Mouse (Mus musculus): ENCODE results near the gene Psrc1.
A peak's percentile ranks its signal among the peaks of the same experiment; 100 is the strongest.

Gene Psrc1

DNA sequence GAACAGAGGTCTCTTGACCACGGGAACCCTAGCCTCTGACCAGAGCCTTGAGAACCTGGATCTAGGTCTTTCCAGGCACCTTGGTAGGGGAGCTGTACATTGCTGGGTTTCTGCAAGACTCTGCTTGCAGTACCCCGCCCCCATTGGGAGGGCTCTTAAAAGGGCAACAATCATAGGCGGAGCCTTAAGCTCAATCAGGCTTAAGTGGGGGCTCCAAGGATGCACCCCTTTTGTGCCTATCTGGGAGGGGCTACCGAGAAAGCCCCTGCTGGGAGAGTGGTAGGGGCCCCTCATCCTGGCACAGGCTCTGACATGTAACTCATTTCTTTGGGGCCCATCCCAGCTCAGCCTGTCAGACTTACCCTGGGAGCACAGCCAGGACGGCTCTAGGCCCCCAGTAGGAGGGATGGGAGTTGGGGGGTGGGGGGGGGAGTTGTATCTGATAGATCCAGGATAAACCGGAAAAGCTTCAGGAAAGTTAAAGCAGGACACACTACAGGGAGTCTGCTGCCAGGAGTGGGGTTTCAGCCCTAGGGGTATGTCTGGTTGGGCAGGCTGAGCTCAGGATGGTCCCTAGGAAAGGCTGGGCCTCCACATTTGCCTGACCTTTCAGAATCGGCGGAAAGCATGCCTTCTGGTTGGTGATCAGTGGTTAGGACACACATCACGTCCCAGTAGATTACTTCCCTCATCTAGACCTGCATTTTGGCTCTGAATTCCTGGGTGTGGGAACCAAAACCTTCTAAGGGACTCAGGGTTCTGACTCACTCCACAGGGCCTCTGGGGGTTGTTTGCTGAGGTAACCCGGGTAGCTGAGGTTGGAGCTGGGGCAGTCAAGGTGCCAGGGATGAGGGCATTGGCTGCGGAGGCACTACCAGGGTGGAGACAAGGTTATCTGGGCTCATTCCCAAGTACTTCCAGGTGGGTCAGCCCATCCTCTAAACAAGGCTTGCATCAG, 40.5 kb downstream of the Psrc1 start:
- DNase-seq (ENCODE audit: low read depth) = peak; percentile 31

DNA sequence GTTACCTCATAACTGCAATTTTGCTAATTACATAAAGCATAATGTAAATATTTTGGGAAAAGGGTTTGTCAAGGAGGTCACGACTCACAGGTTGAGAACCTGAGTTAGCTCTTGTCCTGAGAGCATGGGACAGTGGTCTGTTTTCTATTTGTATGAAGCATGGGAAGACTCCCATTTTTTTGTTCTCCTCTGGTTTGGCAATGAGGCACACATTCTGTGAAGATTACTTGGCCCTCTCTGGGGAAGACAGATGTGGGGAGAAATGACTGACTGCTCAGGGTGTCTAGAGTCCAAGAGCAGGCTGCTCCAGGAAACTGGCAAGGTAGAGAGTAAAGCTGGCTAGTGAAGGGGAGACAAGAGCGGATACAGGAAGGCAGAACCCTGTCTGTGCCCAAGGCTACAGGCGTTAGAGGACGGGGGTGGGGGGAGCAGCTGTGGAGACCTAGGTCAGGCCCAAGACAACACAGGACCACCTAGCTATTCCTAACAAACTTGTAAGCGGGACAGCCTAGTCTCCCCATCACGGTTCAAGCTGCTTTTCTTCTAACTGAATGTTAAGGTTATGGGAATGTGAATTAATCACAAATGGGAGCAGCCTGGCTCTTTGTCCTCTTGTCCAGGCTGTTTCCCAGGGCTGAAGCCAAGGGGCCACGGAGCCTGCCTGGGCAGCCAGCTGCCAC, 41.4 kb downstream of the Psrc1 start:
- no peak for DNase-seq (ENCODE audit: low read depth)

- DNase-seq (ENCODE audit: low read depth) = no peak
Measured at GRCm38 (mm10) chr3:108425624-108426018, 42.0 kb downstream of the Psrc1 start.

DNA sequence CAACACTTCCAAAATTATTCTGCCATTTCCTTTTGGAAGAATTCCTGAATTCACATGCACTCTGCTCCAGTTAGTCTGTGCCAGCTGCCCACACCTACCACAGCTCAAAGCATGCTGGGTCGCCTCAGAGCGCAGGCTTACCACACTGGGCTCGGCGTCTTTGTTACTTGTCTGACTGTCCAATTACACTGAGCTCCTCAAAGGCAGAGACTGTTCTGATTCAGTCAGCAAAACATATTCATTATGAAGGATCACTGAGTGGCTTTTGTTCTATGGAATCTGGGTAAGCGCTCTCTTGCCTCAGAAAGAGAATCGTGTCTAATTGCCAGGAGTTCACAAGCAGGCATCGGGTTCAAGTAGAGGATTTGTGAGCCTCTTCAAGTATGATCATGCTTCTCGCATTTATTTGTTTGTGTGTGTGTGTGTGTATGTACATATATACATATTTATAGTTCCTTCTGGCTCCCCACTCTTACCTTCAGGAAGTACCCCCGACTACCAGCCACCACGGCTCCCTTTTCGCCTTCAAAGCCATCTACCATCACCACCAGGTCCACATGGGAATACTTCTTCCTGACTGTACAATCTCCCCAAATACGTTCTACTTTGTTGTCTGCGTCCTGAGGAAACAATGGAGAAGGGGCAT, 49.0 kb downstream of the Psrc1 start:
- no peak for DNase-seq (ENCODE audit: low read depth)

DNA sequence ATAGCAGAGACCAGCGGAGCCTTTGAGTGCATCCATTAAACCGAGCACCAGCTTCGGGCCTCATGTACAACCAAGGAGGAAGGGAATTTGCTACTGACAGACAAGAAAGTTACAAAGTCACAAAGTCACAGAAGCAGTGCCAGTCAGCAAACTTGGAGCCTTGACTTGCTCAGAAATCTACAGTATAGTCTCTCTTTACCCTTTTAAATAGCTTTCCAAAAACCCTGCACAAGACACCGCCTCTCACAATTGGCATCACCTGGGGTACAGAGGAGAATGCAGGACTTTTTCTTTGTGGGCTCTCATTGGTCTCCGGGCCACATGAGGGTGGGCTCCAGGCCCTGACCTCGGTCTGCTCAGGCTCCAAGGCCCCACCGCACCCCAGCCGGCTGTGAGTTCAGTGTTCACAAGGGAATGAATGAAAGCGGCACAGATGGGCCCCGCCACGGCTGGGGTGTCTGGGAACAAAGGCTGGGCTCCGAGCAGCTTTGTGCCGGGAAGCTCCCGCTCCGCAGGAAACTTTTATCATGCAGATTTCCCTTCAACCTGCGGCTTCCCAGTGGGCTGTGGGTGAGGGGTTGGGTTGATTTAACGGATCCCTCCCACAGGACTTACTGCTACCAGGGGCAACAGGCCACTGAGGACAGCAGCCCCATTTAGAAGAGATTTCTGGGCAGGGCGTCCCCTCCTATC, 49.7 kb downstream of the Psrc1 start:
- DNase-seq (ENCODE audit: low read depth) = no peak

DNA sequence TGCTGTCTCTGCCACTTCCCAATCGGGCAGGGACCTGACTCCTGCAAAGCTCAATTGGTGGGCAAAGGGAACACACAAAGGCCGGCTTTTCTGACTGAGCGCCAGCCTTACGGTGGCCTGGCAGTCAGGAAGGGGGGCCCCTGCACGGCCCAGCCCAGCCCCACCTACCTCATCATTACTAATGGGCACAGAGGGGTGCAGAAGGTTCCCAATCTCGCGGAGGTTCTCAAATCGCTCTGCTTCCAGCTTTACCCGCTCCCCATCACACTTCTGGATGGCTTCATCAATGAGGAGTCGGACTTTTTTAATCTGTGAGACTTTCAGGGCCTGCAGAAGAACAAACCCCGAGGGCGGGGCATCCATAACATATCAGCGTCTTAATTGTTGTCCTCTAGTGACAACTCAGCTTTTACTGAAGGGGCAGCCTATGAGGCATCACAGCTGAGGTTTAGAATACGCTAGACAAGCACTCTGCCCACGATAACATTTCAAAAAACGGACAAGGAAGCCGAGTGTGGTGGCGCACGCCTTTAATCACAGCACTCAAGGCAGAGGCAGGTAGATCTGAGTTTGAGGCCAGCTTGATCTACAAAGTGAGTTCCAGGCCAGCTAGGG, 50.3 kb downstream of the Psrc1 start:
- DNase-seq (ENCODE audit: low read depth) = no peak

- DNase-seq (ENCODE audit: low read depth) = no peak
Measured at GRCm38 (mm10) chr3:108435701-108436379, 52.2 kb downstream of the Psrc1 start.

GRCm38 (mm10) chr3:108436380-108436714, 52.7 kb downstream of the Psrc1 start:
- DNase-seq (ENCODE audit: low read depth) = no peak
